Mouse (Mus musculus) spleen, adult 2 months (tissue): Measurements from ENCODE around the gene Fbxo42.

ENCODE experiments used
- CTCF ChIP-seq: fragments of 200-500 bp; IDR thresholded peaks from 2 replicates; pipeline ENCODE4 v1.5.1; 2011; ENCODE audit warnings: mild to moderate bottlenecking, inconsistent platforms; ENCODE audit not compliant: insufficient read depth, insufficient read length, insufficient replicate concordance; ENCODE audit errors: extremely low read depth
- POLR2A ChIP-seq: fragments of 200-500 bp; IDR thresholded peaks from 2 replicates; pipeline ENCODE4 v1.6.1; 2011; ENCODE audit warnings: low read depth, low read length, inconsistent platforms

DNA sequence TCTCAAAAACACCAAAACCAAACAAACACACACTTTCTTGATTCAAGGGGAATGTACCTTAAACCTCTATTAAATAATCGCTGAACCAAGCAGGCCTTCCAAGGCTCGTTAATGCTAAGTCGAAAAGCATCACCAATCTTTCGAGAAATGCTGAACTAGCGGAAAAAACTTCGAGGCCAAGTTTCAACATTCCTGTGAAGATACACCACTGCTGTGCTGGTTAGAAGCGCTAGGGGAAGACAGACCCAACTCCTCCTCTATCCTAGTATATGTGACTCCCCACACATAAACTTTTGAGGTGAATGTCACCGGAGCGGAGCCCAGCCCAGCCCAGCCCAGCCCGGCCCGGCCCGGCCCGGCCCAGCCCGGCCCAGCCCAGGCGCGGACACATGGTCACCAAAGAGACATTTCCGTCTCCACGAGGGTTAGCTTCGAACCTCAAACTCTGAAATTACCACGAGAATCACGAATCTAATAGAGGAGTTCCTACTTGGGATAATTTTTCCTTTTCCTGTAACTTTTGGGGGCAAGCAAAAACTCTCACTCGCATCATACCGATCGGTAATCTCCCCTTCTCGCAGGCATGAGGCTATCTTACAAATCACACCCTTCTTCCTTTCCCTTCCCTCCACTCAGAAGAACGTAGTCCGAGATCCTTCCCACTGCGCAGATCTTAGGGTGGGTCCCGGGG is 9.1 kb upstream of the Fbxo42 start:
- no peak for TF ChIP-seq POLR2A
- no peak for TF ChIP-seq CTCF
